Mouse (Mus musculus) lung, adult 2 months (tissue): ENCODE data around the gene Tec. TPM values are rescaled to one million over a fixed set of nuclear protein-coding genes. Genes with fewer than 3 reads are reported as not detected.

ENCODE experiments used
- DNase-seq: peaks from one replicate; pipeline ENCODE4 v3.0.0; 2022
- H3K4me1 ChIP-seq: fragments of 200-500 bp; 2 replicates; pipeline ENCODE4 v1.6.1; 2011; ENCODE audit warnings: low read length; ENCODE audit not compliant: control insufficient read depth, insufficient read depth
- H3K4me3 ChIP-seq: fragments of 200-500 bp; replicated peaks from 2 replicates; pipeline ENCODE3; 2011; ENCODE audit warnings: low read depth, mild to moderate bottlenecking, control low read depth, low read length; ENCODE audit errors: extremely low read depth
- CTCF ChIP-seq: fragments of 200-500 bp; IDR thresholded peaks from 2 replicates; pipeline ENCODE4 v1.5.1; 2011; ENCODE audit warnings: mild to moderate bottlenecking, low read length, control low read depth; ENCODE audit not compliant: insufficient read depth
- POLR2A ChIP-seq: fragments of 200-500 bp; IDR thresholded peaks from 2 replicates; pipeline ENCODE4 v1.6.1; 2011; ENCODE audit warnings: low read depth, mild to moderate bottlenecking, control low read depth, low read length, borderline replicate concordance; ENCODE audit errors: extremely low read depth
- WGBS: fragments of 180-500 bp; shearing (Covaris S2); methylation state at CpG from one replicate; pipeline ENCODE4 v1.1.7; 2018; 5-methylcytosine and 5-hydroxymethylcytosine counted together
- polyA plus RNA-seq: library from polyadenylated mRNA; depleted of rRNA; stranded (reverse); fragments of >200 nt; gene quantifications from 2 replicates; pipeline ENCODE4 v1.2.3, GENCODE M21; 2012

Gene Tec
- polyA plus RNA-seq, 1 experiment, result 4.2 TPM

DNA sequence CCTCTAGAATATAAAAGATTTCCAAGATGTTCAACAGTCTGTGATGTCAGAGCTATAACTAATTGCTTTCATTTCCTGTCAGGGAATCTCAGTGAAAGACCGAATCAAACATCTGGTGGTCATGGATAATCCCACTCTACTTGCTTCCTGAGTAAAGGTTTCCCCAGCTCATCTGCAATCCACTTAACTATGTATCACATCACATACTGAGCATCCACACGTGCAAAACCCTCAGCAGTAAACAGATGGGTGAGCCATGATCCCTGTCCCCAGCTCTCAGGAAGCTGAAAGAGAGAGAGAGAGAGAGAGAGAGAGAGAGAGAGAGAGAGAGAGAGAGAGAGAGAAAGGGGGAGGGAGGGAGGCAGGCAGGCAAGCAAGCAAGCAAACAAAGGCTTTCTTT lies 51.8 kb downstream of the Tec start:
- 16% methylated on average over 2 of the region's 2 CpGs for WGBS

DNA sequence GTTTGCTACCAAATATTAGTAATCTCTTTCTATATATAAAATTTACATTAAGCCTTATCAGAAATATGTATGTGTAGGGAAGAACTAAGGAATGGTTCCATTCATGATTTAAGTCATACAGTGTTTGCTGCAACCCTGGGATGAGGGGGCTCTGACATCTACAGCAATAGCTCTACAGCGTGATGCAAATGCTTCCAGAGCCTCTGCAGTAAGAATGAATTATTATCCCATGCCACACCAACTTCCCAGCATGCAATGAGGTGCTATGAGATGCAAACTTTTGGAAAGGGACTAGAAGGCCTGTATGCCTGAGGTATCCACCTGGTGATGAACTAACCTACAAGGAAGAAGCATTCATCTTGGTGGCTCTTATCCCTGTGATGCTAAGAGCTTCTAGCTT lies 52.2 kb downstream of the Tec start:
- Histone ChIP-seq H3K4me1 (no peaks in the 10 kb centered on the region; the same call in 1 of the 2 replicates), H3K4me3 (no peak overlapping the region)
- no peak for TF ChIP-seq POLR2A
- no peak for TF ChIP-seq CTCF
- DNase-seq, result no peak
- 73% methylated on average over 1 of the region's 1 CpGs for WGBS

More for the DNA sequence above, 51.8 kb downstream of the Tec start:
- H3K4me1 ChIP-seq, result no peaks in the 10 kb centered on the region; the same call in 1 of the 2 replicates
- no peak overlapping the region for H3K4me3 ChIP-seq
- DNase-seq, result no peak
- TF ChIP-seq POLR2A (no peak), CTCF (no peak)

DNA sequence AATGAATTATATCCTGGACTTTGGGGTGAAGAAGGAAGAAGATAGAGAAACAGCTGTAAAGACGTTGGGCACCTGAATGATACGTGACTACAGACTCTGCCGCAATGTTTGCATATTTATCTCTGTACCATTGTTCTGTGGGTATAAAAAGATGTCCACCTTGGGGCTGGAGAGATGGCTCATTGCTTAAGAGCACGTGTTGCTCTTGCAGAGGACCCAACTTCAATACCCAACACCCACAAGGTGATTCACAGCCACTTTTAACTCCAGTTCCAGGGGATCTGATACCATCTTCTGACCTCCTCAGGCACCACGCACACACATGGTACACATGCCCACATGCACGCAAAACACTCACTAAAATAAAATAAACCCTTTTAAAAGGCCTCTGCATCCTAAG lies 52.9 kb downstream of the Tec start:
- no peak for DNase-seq
- Histone ChIP-seq H3K4me3 (no peak overlapping the region), H3K4me1 (no peaks in the 10 kb centered on the region; the same call in 1 of the 2 replicates)
- TF ChIP-seq CTCF (no peak), POLR2A (no peak)
- 82% methylated on average over 6 of the region's 6 CpGs for WGBS

DNA sequence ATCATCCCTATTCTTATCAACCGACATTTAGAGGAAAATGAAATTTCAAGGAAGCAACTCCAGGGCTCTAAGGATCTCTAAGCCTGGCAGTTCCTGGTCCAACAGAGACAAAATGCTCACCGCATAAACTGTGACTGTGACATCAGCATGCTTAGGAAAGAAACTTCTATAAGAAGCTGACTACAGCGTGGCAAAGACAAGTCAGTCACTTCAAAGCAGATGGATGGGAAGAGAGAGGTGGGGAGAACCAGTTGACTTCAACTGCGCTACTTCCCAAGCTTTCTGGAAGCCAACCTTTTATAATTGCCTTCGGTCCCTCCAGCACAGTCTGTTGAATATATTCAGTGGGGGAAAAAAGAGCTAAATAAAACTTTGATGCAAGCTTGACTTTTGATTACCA lies 54.2 kb downstream of the Tec start:
- Histone ChIP-seq H3K4me3 (no peak overlapping the region), H3K4me1 (no peaks in the 10 kb centered on the region; the same call in 1 of the 2 replicates)
- DNase-seq, result no peak
- WGBS, result 81% methylated on average over 5 of the region's 5 CpGs
- TF ChIP-seq POLR2A, result no peak
- no peak for TF ChIP-seq CTCF

DNA sequence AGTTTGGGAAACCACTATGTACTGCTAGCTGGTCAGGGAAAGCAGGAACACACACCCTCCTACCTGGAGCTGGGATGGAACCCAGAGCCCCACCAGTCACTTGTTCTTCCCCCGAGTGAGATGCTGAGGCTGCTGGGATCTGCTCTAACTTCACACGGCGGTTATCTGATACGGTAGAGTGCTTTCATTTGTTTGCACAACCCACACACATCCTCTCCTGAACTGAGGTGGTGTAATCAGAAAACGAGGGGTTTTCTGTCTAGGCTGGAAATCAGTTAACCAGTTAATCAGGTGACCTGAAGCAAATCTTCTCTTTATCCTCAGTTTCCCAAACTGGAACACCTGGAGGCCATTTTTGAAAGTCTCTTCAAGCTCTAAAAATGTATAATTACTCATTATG lies 55.4 kb downstream of the Tec start:
- no peak for DNase-seq
- no peak for TF ChIP-seq CTCF
- no peak for TF ChIP-seq POLR2A
- Histone ChIP-seq H3K4me3 (no peak overlapping the region), H3K4me1 (no peaks in the 10 kb centered on the region; the same call in 1 of the 2 replicates)
- 35% methylated on average over 5 of the region's 5 CpGs for WGBS

DNA sequence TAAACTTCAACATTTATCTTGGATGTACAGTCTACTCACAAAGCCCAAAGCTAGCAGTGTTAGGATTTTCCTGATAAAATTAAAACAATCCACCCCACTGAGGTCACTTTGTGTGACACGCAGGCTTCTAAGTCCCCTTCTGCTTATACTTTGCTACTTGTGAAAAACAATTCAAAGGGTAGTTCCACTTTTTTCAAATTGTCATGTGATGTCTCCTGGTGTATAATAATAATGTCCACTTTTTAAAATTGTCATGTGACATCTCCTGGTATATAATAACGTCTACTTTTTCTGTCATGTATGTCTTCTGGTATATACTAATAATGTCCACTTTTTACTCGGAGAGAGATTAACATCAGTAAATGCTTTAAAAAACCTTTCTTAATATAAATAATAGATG lies 56.0 kb downstream of the Tec start:
- WGBS, result 71% methylated on average over 3 of the region's 3 CpGs
- Histone ChIP-seq H3K4me1 (no peaks in the 10 kb centered on the region; the same call in 1 of the 2 replicates), H3K4me3 (no peak overlapping the region)
- TF ChIP-seq CTCF, result no peak
- TF ChIP-seq POLR2A, result no peak
- no peak for DNase-seq

DNA sequence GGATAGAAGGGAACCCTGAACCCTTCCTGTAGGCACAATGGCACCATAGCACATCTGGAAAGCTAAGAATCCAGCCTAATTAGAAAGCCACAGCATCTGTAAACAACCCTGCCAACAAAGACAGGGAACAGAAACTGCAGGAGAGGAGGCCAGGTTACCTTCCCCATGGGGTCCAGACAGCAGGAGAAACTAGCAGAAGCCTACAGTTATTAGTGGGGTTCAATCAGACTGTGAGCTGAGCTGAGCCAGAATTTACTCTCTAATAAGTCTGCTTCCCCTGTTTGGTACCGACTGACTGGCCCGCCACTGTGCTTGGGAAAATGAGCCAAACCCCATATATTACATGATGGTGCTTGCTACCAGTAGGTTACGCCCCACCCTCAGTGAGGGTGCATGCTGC lies 56.9 kb downstream of the Tec start:
- 76% methylated on average over 3 of the region's 3 CpGs for WGBS
- TF ChIP-seq CTCF (no peak), POLR2A (no peak)
- Histone ChIP-seq H3K4me3 (no peak overlapping the region), H3K4me1 (no peaks in the 10 kb centered on the region; the same call in 1 of the 2 replicates)
- no peak for DNase-seq

DNA sequence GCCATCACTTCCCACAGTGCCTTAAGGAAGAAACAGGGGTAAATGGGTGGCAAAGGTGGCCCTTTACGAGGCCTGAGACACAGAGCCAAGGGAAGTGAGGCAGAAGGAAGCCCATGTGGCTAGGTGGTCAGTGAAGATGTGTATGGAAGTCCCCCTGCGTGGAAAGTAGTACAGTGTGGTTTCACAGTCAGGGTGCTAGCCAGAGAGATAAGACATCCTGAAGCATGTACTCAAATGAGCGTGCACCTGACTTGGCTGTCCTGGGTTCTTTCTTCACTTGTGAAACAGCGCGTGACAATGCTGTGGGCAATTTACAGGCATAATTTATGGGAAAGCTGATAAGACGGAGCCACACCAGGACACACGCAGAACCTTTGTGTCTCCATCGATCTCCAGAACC lies 57.3 kb downstream of the Tec start:
- H3K4me1 ChIP-seq, result no peaks in the 10 kb centered on the region; the same call in 1 of the 2 replicates
- TF ChIP-seq POLR2A, result no peak
- TF ChIP-seq CTCF, result no peak
- 76% methylated on average over 8 of the region's 8 CpGs for WGBS
- no peak for DNase-seq
- H3K4me3 ChIP-seq, result no peak overlapping the region

DNA sequence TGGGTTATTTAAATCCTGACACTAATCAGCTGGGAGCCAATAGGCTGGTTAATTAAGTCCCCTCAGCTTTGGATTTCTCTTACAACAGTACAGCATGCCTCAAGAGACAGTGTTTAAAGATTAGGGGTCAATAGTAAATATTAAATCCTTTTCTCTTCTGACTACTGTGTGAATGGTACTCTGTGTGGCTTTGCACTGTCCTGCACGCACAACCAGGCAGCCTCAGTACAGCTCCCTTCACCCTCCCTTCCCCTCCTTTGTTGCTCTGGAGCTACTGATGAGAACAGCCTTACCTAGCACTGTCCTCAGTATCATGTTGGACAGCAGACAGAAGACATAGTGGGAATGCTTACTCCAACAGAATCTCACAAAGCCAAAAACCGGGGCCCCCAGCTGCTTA lies 58.8 kb downstream of the Tec start:
- TF ChIP-seq POLR2A (no peak), CTCF (no peak)
- no peaks in the 10 kb centered on the region; the same call in 1 of the 2 replicates for H3K4me1 ChIP-seq
- 79% methylated on average over 2 of the region's 2 CpGs for WGBS
- H3K4me3 ChIP-seq, result no peak overlapping the region
- no peak for DNase-seq

DNA sequence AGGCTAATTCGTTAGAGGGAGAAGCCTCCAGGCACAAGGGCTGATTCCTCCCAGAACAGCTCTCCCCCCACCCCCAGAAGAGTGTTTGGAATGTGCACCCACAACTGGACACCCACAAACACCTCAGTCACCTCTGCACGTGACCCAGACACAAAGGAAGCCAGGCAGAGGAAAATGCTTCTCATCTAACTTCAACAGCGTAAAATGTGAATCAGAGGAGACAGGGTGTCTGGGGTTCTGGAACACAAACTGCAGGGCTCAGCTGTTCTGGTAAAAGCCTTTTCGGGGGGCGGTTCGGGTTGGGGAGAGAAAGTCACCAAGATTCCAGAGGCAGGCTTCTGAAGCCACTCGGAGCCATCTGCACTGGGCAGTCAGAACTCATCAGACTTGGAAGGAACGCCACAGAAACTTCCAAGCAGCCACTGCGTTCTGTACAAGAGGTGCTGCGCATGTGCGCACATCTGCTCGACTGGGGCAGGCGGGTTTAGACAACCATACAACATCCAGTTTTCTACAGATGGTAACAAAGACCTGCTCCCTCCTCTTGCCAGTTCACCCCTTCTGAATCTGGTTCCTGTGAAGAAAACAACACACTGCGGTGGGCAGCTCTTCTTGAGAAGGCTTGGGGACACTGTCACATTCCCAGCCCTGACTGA lies 59.7 kb downstream of the Tec start:
- TF ChIP-seq CTCF (no peak), POLR2A (no peak)
- Histone ChIP-seq H3K4me3 (no peak overlapping the region), H3K4me1 (no peaks in the 10 kb centered on the region; the same call in 1 of the 2 replicates)
- WGBS, result 56% methylated on average over 14 of the region's 14 CpGs
- no peak for DNase-seq
